Mouse (Mus musculus): Measurements from ENCODE around the gene Olfr1443. TPM values are rescaled to one million over a fixed set of nuclear protein-coding genes. Genes with fewer than 3 reads are reported as not detected.
A peak's percentile ranks its signal among the peaks of the same experiment; 100 is the strongest.
"Not testable (repeated sequence)": the region's sequence is repeated elsewhere in the genome, so short reads cannot be mapped to it uniquely, and the experiment has no call there.

The Olfr1443 gene
- polyA plus RNA-seq, 1 experiment = not detected

DNA sequence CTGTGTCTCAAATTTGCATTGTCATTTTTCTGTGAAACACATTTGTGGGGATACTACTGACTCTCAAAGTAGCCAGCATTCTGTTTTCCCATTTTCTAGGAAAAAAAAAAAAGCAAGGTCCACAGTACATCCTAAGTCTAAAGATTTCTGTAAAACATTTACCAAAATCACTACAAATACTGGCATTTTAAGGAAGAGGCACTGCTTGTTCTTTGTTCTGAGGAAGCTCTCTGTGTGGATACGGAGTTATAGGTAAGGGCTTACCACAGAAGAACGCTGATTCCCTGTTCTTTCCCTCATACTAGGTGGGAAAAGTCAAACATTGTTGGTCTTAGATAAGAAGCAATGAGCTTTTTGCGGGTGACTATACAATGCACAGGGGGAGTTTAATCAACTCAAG lies 17.7 kb downstream of the Olfr1443 start, which contains the start of gene Keg1:
TSS of gene Keg1 (plus strand) at position 197 of the 400 bp plus-strand sequence.
- no peak for DNase-seq (ENCODE audit: low read depth)
- no peak for TF ChIP-seq CTCF (IDR thresholded peaks at IDR 0.05; ENCODE audit: borderline replicate concordance, extremely low read depth, insufficient read depth, insufficient read length)
- TF ChIP-seq POLR2A (IDR thresholded peaks at IDR 0.05; ENCODE audit: borderline replicate concordance, extremely low read depth, insufficient read depth, insufficient read length, poor library complexity, severe bottlenecking) = no peak

- DNase-seq (ENCODE audit: low read depth) = no peak
- no peak for TF ChIP-seq POLR2A (IDR thresholded peaks at IDR 0.05; ENCODE audit: borderline replicate concordance, extremely low read depth, insufficient read depth, insufficient read length, poor library complexity, severe bottlenecking)
- no peak for TF ChIP-seq CTCF (IDR thresholded peaks at IDR 0.05; ENCODE audit: borderline replicate concordance, extremely low read depth, insufficient read depth, insufficient read length)
These were observed 18.3 kb downstream of the Olfr1443 start for GRCm38 (mm10) chr19:12696221-12696620.

DNA sequence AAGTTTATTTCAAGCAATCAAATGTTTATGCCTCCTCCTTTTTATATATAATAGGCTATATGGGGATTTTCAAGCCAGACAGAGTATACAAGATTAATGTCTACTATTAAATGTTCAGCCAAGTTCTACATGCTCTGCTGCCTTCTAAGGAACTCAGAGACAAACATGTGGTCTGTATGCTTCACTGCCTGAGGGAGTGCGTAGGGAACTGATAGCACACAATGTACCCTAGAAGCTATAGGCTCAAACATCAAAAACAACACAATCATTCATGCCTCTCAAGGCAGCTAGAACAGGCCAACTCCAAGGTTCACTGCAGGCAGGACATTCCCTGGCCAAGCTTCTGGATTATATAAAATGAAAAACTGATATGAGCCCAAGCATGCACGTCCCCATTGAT lies 30.5 kb downstream of the Olfr1443 start:
- TF ChIP-seq CTCF (IDR thresholded peaks at IDR 0.05; ENCODE audit: borderline replicate concordance, extremely low read depth, insufficient read depth, insufficient read length) = no peak
- TF ChIP-seq POLR2A (IDR thresholded peaks at IDR 0.05; ENCODE audit: borderline replicate concordance, extremely low read depth, insufficient read depth, insufficient read length, poor library complexity, severe bottlenecking) = no peak
- no peak for DNase-seq (ENCODE audit: low read depth)

GRCm38 (mm10) chr19:12708986-12709385 lies 31.1 kb downstream of the Olfr1443 start:
- TF ChIP-seq CTCF (IDR thresholded peaks at IDR 0.05; ENCODE audit: borderline replicate concordance, extremely low read depth, insufficient read depth, insufficient read length) = no peak
- no peak for TF ChIP-seq POLR2A (IDR thresholded peaks at IDR 0.05; ENCODE audit: borderline replicate concordance, extremely low read depth, insufficient read depth, insufficient read length, poor library complexity, severe bottlenecking)
- DNase-seq (ENCODE audit: low read depth) = no peak

- TF ChIP-seq POLR2A (IDR thresholded peaks at IDR 0.05; ENCODE audit: borderline replicate concordance, extremely low read depth, insufficient read depth, insufficient read length, poor library complexity, severe bottlenecking) = no peak
- DNase-seq (ENCODE audit: low read depth) = no peak
These were observed 41.3 kb downstream of the Olfr1443 start for GRCm38 (mm10) chr19:12719189-12719588.

DNA sequence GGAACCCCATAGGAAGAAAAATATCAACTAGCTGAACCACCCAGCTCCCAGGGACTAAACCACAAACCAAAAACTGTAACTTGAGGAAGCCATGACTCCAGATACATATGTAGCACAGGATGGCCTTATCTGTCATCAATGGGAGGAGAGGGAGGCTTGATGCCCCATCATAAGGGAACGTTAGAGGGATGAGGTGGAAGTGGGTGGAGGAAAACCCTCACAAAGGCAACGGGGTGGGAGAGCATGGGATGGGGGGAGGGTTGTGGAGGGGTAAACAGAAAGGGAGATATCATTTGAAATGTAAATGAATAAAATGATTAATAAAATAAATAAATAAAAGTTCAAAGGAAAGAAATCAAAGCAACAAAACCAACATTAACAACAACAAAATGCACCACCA lies 42.6 kb downstream of the Olfr1443 start:
- TF ChIP-seq POLR2A (IDR thresholded peaks at IDR 0.05; ENCODE audit: borderline replicate concordance, extremely low read depth, insufficient read depth, insufficient read length, poor library complexity, severe bottlenecking) (no peak), CTCF (IDR thresholded peaks at IDR 0.05; ENCODE audit: borderline replicate concordance, extremely low read depth, insufficient read depth, insufficient read length) (no peak)

DNA sequence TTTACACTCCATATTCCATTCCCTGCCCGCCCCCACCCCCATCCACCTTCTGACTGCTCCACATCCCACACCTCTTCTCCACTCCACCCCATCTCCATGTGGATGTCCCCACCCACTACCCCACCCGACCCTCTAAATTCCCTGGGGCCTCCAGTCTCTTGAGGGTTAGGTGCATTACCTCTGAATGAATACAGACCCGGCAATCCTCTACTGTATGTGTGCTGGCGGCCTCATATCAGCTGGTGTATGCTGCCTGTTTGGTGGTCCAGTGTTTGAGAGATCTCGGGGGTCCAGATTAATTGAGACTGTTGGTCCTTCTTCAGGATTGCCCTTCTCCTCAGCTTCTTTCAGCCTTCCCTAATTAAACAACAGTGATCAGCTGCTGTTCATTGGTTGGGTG lies 43.0 kb downstream of the Olfr1443 start:
- DNase-seq (ENCODE audit: low read depth) = not testable (repeated sequence)

More for the DNA sequence above, 42.6 kb downstream of the Olfr1443 start:
- DNase-seq (ENCODE audit: low read depth) = no peak

- not testable (repeated sequence) for DNase-seq (ENCODE audit: low read depth)
These were observed 43.7 kb downstream of the Olfr1443 start for GRCm38 (mm10) chr19:12721596-12721995.

DNA sequence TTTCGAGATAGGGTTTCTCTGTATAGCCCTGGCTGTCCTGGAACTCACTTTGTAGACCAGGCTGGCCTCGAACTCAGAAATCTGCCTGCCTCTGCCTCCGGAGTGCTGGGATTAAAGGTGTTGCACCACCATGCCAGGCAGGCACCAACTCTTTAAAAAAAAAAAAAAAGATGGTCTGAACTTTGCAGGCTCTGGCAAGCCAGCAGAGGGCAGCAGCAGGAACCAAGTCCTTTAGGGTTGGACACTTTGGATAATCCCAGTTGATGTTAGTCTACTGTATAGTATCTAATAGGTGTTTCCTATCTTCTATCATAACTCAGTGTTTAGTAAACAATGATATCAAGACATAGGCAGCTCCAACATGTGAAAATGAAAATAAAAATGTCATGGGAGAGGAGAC lies 44.4 kb downstream of the Olfr1443 start:
- DNase-seq (ENCODE audit: low read depth) = peak; percentile 0

GRCm38 (mm10) chr19:12725851-12726250 lies 47.9 kb downstream of the Olfr1443 start:
- no peak for TF ChIP-seq CTCF (IDR thresholded peaks at IDR 0.05; ENCODE audit: borderline replicate concordance, extremely low read depth, insufficient read depth, insufficient read length)
- DNase-seq (ENCODE audit: low read depth) = no peak

More for the DNA sequence above, 44.4 kb downstream of the Olfr1443 start:
- no peak for TF ChIP-seq POLR2A (IDR thresholded peaks at IDR 0.05; ENCODE audit: borderline replicate concordance, extremely low read depth, insufficient read depth, insufficient read length, poor library complexity, severe bottlenecking)
- peak; percentile 27; the same call in 1 of the 2 replicates for TF ChIP-seq CTCF (IDR thresholded peaks at IDR 0.05; ENCODE audit: borderline replicate concordance, extremely low read depth, insufficient read depth, insufficient read length)

- no peak for DNase-seq (ENCODE audit: low read depth)
- no peak for TF ChIP-seq POLR2A (IDR thresholded peaks at IDR 0.05; ENCODE audit: borderline replicate concordance, extremely low read depth, insufficient read depth, insufficient read length, poor library complexity, severe bottlenecking)
- TF ChIP-seq CTCF (IDR thresholded peaks at IDR 0.05; ENCODE audit: borderline replicate concordance, extremely low read depth, insufficient read depth, insufficient read length) = no peak
These were observed 53.1 kb downstream of the Olfr1443 start for GRCm38 (mm10) chr19:12731036-12731435.

GRCm38 (mm10) chr19:12731950-12732349 lies 54.0 kb downstream of the Olfr1443 start:
- no peak for TF ChIP-seq POLR2A (IDR thresholded peaks at IDR 0.05; ENCODE audit: borderline replicate concordance, extremely low read depth, insufficient read depth, insufficient read length, poor library complexity, severe bottlenecking)
- no peak for TF ChIP-seq CTCF (IDR thresholded peaks at IDR 0.05; ENCODE audit: borderline replicate concordance, extremely low read depth, insufficient read depth, insufficient read length)
- DNase-seq (ENCODE audit: low read depth) = no peak

Other genes with a start within 250 kb of the Olfr1443 start
- gene Mpeg1, start 217.3 kb upstream of the Olfr1443 start, polyA plus RNA-seq (2012; rRNA removed) = 1.9 and 2.8 TPM in 2 replicates
- gene Dtx4, start 176.7 kb upstream of the Olfr1443 start, polyA plus RNA-seq (2012; rRNA removed) = 23.5 and 50.1 TPM in 2 replicates
- 5.0 and 6.4 TPM in 2 replicates for gene Fam111a, start 132.4 kb upstream of the Olfr1443 start, polyA plus RNA-seq (2012; rRNA removed)
- 0.06 and 0.07 TPM in 2 replicates for gene Gm4952, start 78.1 kb upstream of the Olfr1443 start, polyA plus RNA-seq (2012; rRNA removed)
- not detected in 2 replicates for gene Glyat, start 44.8 kb upstream of the Olfr1443 start, polyA plus RNA-seq (2012; rRNA removed)
- gene Olfr1442, start 7.7 kb upstream of the Olfr1443 start, polyA plus RNA-seq (2012; rRNA removed) = not detected in 2 replicates
- gene Keg1, start 17.7 kb downstream of the Olfr1443 start, polyA plus RNA-seq (2012; rRNA removed) = not detected in 2 replicates
- gene Cntf, start 87.5 kb downstream of the Olfr1443 start, polyA plus RNA-seq (2012; rRNA removed) = 2.4 and 3.9 TPM in 2 replicates
- gene Zfp91, start 118.0 kb downstream of the Olfr1443 start, polyA plus RNA-seq (2012; rRNA removed) = 37.5 and 41.0 TPM in 2 replicates
- 1.4 and 1.6 TPM in 2 replicates for gene Lpxn, start 118.1 kb downstream of the Olfr1443 start, polyA plus RNA-seq (2012; rRNA removed)
- not detected in 2 replicates for gene Gm5244, start 168.6 kb downstream of the Olfr1443 start, polyA plus RNA-seq (2012; rRNA removed)
- not detected in 2 replicates for gene Olfr1444, start 179.2 kb downstream of the Olfr1443 start, polyA plus RNA-seq (2012; rRNA removed)
- gene Olfr1445, start 205.7 kb downstream of the Olfr1443 start, polyA plus RNA-seq (2012; rRNA removed) = not detected in 2 replicates
- gene Olfr1446, start 215.4 kb downstream of the Olfr1443 start, polyA plus RNA-seq (2012; rRNA removed) = not detected in 2 replicates
- gene Olfr1447, start 225.6 kb downstream of the Olfr1443 start, polyA plus RNA-seq (2012; rRNA removed) = not detected in 2 replicates
- not detected in 2 replicates for gene Olfr1448, start 246.3 kb downstream of the Olfr1443 start, polyA plus RNA-seq (2012; rRNA removed)